ENCODE assay signal across 8 mouse cellular contexts in the genomic region with DNA sequence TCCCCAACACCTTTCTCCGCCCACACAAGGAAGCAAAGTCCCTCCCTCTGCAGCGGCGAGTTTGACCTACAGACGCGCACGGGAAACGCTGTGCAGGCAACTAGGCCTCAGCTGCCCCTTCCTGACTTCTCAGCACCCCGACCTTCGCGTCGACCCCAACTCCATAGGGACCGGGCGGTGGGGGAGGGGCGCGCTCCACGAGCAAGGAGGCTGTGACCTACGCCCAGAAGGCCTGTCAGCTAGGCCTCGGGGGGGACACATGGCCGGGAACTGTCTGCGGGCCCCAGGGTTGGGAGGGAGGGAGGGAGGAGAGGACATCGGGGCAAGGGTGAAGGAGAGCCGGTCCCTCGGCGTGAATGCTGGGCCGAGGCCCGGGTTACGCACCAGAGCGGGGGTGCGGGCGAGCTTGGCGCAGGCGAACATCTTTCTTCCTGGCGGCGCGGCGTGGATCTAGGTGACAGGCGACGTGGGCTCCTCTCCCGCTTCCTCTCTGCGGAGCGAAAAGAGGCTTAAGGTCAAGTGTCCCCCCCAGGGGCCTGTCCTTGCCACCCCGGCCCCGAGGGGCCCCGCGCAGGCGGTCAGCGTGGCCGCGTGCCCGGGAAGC. TPM values are rescaled to one million over a fixed set of nuclear protein-coding genes. Genes with fewer than 3 reads are reported as not detected.
A peak's percentile ranks its signal among the peaks of the same experiment; 100 is the strongest.
DNase-seq lines count a peak whose midpoint lies in the region; ATAC-seq and TF ChIP-seq lines count a peak whose summit lies in the region.

No protein-coding gene starts in this region.

- no peak for TF ChIP-seq CTCF in CH12.LX (conservative IDR thresholded peaks at IDR 0.05 in 1 of 2, IDR thresholded peaks at IDR 0.05 in 1 of 2; ENCODE audit: low read depth in 2 of 2, low read length in 2 of 2)
- no peak for TF ChIP-seq CTCF in heart, postnatal 0 days (IDR thresholded peaks at IDR 0.05; ENCODE audit: low read depth)
- no peak for TF ChIP-seq CTCF in lung, adult 2 months (IDR thresholded peaks at IDR 0.05; ENCODE audit: insufficient read depth, low read length)
- TF ChIP-seq CTCF in thymus, adult 2 months (IDR thresholded peaks at IDR 0.05; ENCODE audit: borderline replicate concordance, control insufficient read depth, extremely low read depth, insufficient read depth, low read length, poor library complexity) = no peak

- peak overlapping the region; percentile 98 for H3K9ac ChIP-seq in CH12.LX (ENCODE audit: insufficient read depth, low read depth)
- H3K9ac ChIP-seq in forebrain, embryonic 13.5 days = peak overlapping the region; percentile 99
- peak overlapping the region; percentile 100 for H3K9ac ChIP-seq in heart, postnatal 0 days (replicated peaks; ENCODE audit: low read depth, low read length)
- peak overlapping the region; percentile 100 for H3K9ac ChIP-seq in neural tube, embryonic 15.5 days (replicated peaks)

- peaks cover 3 to 22% of the 10 kb centered on the region in 2 experiments; a peak in 2 of 4 replicates for H3K4me1 ChIP-seq in CH12.LX (ENCODE audit: control insufficient read depth in 1 of 2, insufficient read depth in 2 of 2)
- peaks cover 18% of the 10 kb centered on the region for H3K4me1 ChIP-seq in forebrain, embryonic 13.5 days
- no peaks in the 10 kb centered on the region; the same call in 1 of the 2 replicates for H3K4me1 ChIP-seq in heart, postnatal 0 days (ENCODE audit: control insufficient read depth, insufficient read depth)
- peaks cover 2% of the 10 kb centered on the region; the same call in 1 of the 2 replicates for H3K4me1 ChIP-seq in lung, adult 2 months (ENCODE audit: control insufficient read depth, insufficient read depth, low read length)
- peaks cover 20% of the 10 kb centered on the region for H3K4me1 ChIP-seq in neural tube, embryonic 15.5 days
- H3K4me1 ChIP-seq in thymus, adult 2 months (replicated peaks; ENCODE audit: control insufficient read depth, insufficient read depth, low read length) = peaks cover 3% of the 10 kb centered on the region; the same call in 1 of the 2 replicates

- H3K4me2 ChIP-seq in CH12.LX (ENCODE audit: insufficient read depth, low read depth, poor library complexity, severe bottlenecking) = peak overlapping the region; percentile 86
- peak overlapping the region; percentile 91 for H3K4me2 ChIP-seq in forebrain, embryonic 13.5 days
- H3K4me2 ChIP-seq in heart, postnatal 0 days (ENCODE audit: low read depth, low read length) = peak overlapping the region; percentile 67
- H3K4me2 ChIP-seq in neural tube, embryonic 15.5 days = peak overlapping the region; percentile 72

- H3K27me3 ChIP-seq in CH12.LX (replicated peaks) = no peaks in the 10 kb centered on the region
- H3K27me3 ChIP-seq in forebrain, embryonic 13.5 days = no peaks in the 10 kb centered on the region
- no peaks in the 10 kb centered on the region for H3K27me3 ChIP-seq in heart, postnatal 0 days (ENCODE audit: control insufficient read depth, insufficient read depth, low read length)
- no peaks in the 10 kb centered on the region for H3K27me3 ChIP-seq in neural tube, embryonic 15.5 days (replicated peaks)
- no peaks in the 10 kb centered on the region for H3K27me3 ChIP-seq in thymus, adult 2 months (ENCODE audit: control insufficient read depth, insufficient read depth, low read length)

- DNase-seq in CH12.LX (ENCODE audit: extremely low read depth) = peak; percentile 48
- DNase-seq in c-Kit-positive CD71-positive TER-119-positive erythroid progenitor cells, embryonic 14.5 days (ENCODE audit: low spot score) = peak; percentile 56
- DNase-seq in heart, postnatal 0 days (ENCODE audit: low spot score) = peak; percentile 49
- DNase-seq in kidney, postnatal 36 days = peak; percentile 60 to 78
- peak; percentile 48 for DNase-seq in lung, adult 2 months
- DNase-seq in thymus, adult 2 months = peak; percentile 49

- H3K27ac ChIP-seq in CH12.LX (ENCODE audit: insufficient read depth, low read depth) = peak overlapping the region; percentile 61
- H3K27ac ChIP-seq in forebrain, embryonic 13.5 days = peak overlapping the region; percentile 83
- H3K27ac ChIP-seq in heart, postnatal 0 days (ENCODE audit: low read depth) = peak overlapping the region; percentile 100
- H3K27ac ChIP-seq in neural tube, embryonic 15.5 days (replicated peaks) = peak overlapping the region; percentile 89
- peak overlapping the region; percentile 58 for H3K27ac ChIP-seq in thymus, adult 2 months (ENCODE audit: control insufficient read depth, insufficient read depth, low read length)

- dilution Hi-C loops in CH12.LX (cut with MboI; ENCODE audit: extremely low pct_ligation_motif_present, extremely low pct_unique_long_range_greater_than_20kb, low sequenced_read_pairs) = no loop called here

- in situ Hi-C loops in CH12.LX (cut with MboI; ENCODE audit: low pct_ligation_motif_present, low pct_unique_long_range_greater_than_20kb, low sequenced_read_pairs) = no loop called here

- peak overlapping the region; percentile 79 to 97 (median 96) for H3K4me3 ChIP-seq in CH12.LX (replicated peaks in 1 of 3; ENCODE audit: low read depth in 2 of 3, low read length in 2 of 3, poor library complexity in 1 of 3)
- peak overlapping the region; percentile 94 for H3K4me3 ChIP-seq in forebrain, embryonic 13.5 days
- H3K4me3 ChIP-seq in heart, postnatal 0 days (ENCODE audit: low read depth, low read length) = peak overlapping the region; percentile 97
- H3K4me3 ChIP-seq in lung, adult 2 months (replicated peaks; ENCODE audit: extremely low read depth, low read depth, low read length) = peak overlapping the region; percentile 88
- H3K4me3 ChIP-seq in neural tube, embryonic 15.5 days (replicated peaks) = peak overlapping the region; percentile 98
- H3K4me3 ChIP-seq in thymus, adult 2 months (ENCODE audit: control insufficient read depth, insufficient read depth, low read length) = peak overlapping the region; percentile 86

- H3K79me2 ChIP-seq in CH12.LX (replicated peaks; ENCODE audit: control insufficient read depth, extremely low read depth, insufficient read depth, poor library complexity, severe bottlenecking) = peaks cover 21% of the 10 kb centered on the region; the same call in 1 of the 2 replicates

- TF ChIP-seq EP300 in CH12.LX (IDR thresholded peaks at IDR 0.05; ENCODE audit: low read length) = no peak
- TF ChIP-seq EP300 in heart, postnatal 0 days (IDR thresholded peaks at IDR 0.05; ENCODE audit: low read depth) = peak; percentile 49; the same call in 1 of the 2 replicates

- peaks cover 4% of the 10 kb centered on the region for H3K9me3 ChIP-seq in CH12.LX (replicated peaks; ENCODE audit: low read length)
- H3K9me3 ChIP-seq in forebrain, embryonic 13.5 days (replicated peaks) = no peaks in the 10 kb centered on the region
- no peaks in the 10 kb centered on the region for H3K9me3 ChIP-seq in heart, postnatal 0 days (replicated peaks; ENCODE audit: control insufficient read depth, low read length)
- no peaks in the 10 kb centered on the region for H3K9me3 ChIP-seq in neural tube, embryonic 15.5 days (replicated peaks)

- peak; percentile 50 for ATAC-seq in forebrain, embryonic 13.5 days
- peak; percentile 64 for ATAC-seq in heart, postnatal 0 days (ENCODE audit: insufficient read depth, low read depth)
- ATAC-seq in neural tube, embryonic 15.5 days (ENCODE audit: low FRiP score) = peak; percentile 65

- under 1% methylated on average over 30 of the region's 50 CpGs for WGBS in forebrain, embryonic 13.5 days
- WGBS in heart, postnatal 0 days = under 1% methylated on average over 38 of the region's 50 CpGs
- under 1% methylated on average over 50 of the region's 50 CpGs for WGBS in lung, adult 2 months
- WGBS in neural tube, embryonic 15.5 days = under 1% methylated on average over 42 of the region's 50 CpGs
- WGBS in thymus, adult 2 months = under 1% methylated on average over 49 of the region's 50 CpGs

- H3K36me3 ChIP-seq in CH12.LX (replicated peaks in 1 of 2; ENCODE audit: control insufficient read depth in 1 of 2, insufficient read depth in 1 of 2, low read length in 1 of 2) = peaks cover 27 to 35% of the 10 kb centered on the region in 2 experiments
- H3K36me3 ChIP-seq in forebrain, embryonic 13.5 days (ENCODE audit: poor library complexity, severe bottlenecking) = peaks cover 34% of the 10 kb centered on the region
- peaks cover 28% of the 10 kb centered on the region for H3K36me3 ChIP-seq in heart, postnatal 0 days (replicated peaks; ENCODE audit: control insufficient read depth, insufficient read depth, low read length)
- peaks cover 27% of the 10 kb centered on the region for H3K36me3 ChIP-seq in neural tube, embryonic 15.5 days
- peaks cover 27% of the 10 kb centered on the region for H3K36me3 ChIP-seq in thymus, adult 2 months (ENCODE audit: control insufficient read depth, insufficient read depth, low read length)

- no peak for TF ChIP-seq RAD21 in CH12.LX (IDR thresholded peaks at IDR 0.05; ENCODE audit: low read depth, low read length)

- no peak; the same call in 1 of the 2 replicates for TF ChIP-seq POLR2A in CH12.LX (IDR thresholded peaks at IDR 0.05; ENCODE audit: low read depth, low read length)
- TF ChIP-seq POLR2A in lung, adult 2 months (IDR thresholded peaks at IDR 0.05; ENCODE audit: borderline replicate concordance, extremely low read depth, low read depth, low read length) = peak; percentile 15; the same call in 1 of the 2 replicates
- TF ChIP-seq POLR2A in thymus, adult 2 months (IDR thresholded peaks at IDR 0.05; ENCODE audit: control insufficient read depth, extremely low read depth, insufficient read depth, low read length, poor library complexity) = no peak

RNA-seq across cellular contexts. Expression of gene Atp5g3, which starts 0.5 kb away (rescaled TPM):
- total RNA-seq in CH12.LX (2012; rRNA removed) (316 and 401 TPM in 2 replicates), CH12.LX (2014; rRNA removed) (427 and 444 TPM in 2 replicates)
- polyA plus RNA-seq in CH12.LX (2012; ENCODE audit: insufficient read length, low read depth) = 453 and 504 TPM in 2 replicates
- polyA plus RNA-seq in forebrain, embryonic 13.5 days (2015; fragmentation: Nextera tagmentation; extraction: Ambion mirVana) = 975 and 989 TPM in 2 replicates
- total RNA-seq in heart, postnatal 0 days (2014; rRNA removed; ENCODE audit: low replicate concordance) = 1,707 and 1,861 TPM in 2 replicates
- polyA plus RNA-seq in heart, postnatal 0 days (2015; fragmentation: Nextera tagmentation; extraction: Ambion mirVana) = 6,428 and 6,542 TPM in 2 replicates
- polyA plus RNA-seq in lung, adult 2 months (2012; rRNA removed) = 227 and 232 TPM in 2 replicates
- 1,273 and 1,297 TPM in 2 replicates for polyA plus RNA-seq in neural tube, embryonic 15.5 days (2015; fragmentation: Nextera tagmentation; extraction: Ambion mirVana)
- polyA plus RNA-seq in thymus, adult 2 months (2012; rRNA removed) = 378 and 530 TPM in 2 replicates

RNA-seq across cellular contexts. Expression of gene Atf2, which starts 18.2 kb away (rescaled TPM):
- total RNA-seq in CH12.LX (2012; rRNA removed) (15.4 and 15.9 TPM in 2 replicates), CH12.LX (2014; rRNA removed) (24.9 and 25.8 TPM in 2 replicates)
- 32.0 and 40.9 TPM in 2 replicates for polyA plus RNA-seq in CH12.LX (2012; ENCODE audit: insufficient read length, low read depth)
- 99.9 and 103 TPM in 2 replicates for polyA plus RNA-seq in forebrain, embryonic 13.5 days (2015; fragmentation: Nextera tagmentation; extraction: Ambion mirVana)
- total RNA-seq in heart, postnatal 0 days (2014; rRNA removed; ENCODE audit: low replicate concordance) = 21.7 and 30.6 TPM in 2 replicates
- 27.1 and 29.3 TPM in 2 replicates for polyA plus RNA-seq in heart, postnatal 0 days (2015; fragmentation: Nextera tagmentation; extraction: Ambion mirVana)
- polyA plus RNA-seq in lung, adult 2 months (2012; rRNA removed) = 10.3 and 11.9 TPM in 2 replicates
- 86.6 and 99.8 TPM in 2 replicates for polyA plus RNA-seq in neural tube, embryonic 15.5 days (2015; fragmentation: Nextera tagmentation; extraction: Ambion mirVana)
- polyA plus RNA-seq in thymus, adult 2 months (2012; rRNA removed) = 23.9 and 24.1 TPM in 2 replicates

Comparison
In these comparisons a context has a peak if more than half of its experiments do, and no peak if none do; other contexts are left out.
1. Peak in every context shown above with its lines: DNase-seq, ATAC-seq, H3K4me3 ChIP-seq and H3K27ac ChIP-seq.